Mouse (Mus musculus) retina, postnatal 1 day (tissue): Measurements from ENCODE around the gene Edn2.

Experiments used
- DNase-seq: peaks from one replicate; pipeline ENCODE4 v3.0.0-alpha.2; 2012

The Edn2 gene

DNA sequence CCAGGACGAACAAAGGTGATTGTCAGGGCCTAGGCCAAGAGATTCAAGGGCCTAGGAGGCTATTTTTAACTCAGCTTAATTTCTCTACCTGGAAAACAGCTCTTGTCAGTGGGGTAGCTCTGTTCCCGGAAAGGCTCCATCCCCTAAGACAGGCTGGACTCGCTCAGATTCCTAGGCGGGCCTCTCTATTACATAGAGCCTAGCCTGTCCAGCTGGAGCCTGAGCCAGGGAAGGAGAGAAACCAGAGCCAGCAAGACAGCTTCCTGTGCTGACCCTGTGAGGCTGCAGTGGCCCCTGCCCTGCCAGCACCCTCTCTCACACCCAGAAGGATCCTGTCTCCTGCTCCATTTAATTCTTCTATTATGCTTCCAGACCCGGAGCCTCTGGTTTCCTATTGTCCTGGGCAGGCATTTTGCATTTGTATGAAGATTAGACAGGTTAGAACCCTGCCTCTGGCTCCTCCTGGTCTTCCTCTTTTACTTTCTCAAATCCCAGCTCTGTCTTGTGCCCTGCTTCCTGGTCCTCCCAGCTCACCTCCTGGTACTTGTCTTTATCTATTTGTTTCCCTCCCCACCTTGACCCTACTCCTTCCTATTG, 2.2 kb upstream of the Edn2 start:
- DNase-seq, result no peak

DNA sequence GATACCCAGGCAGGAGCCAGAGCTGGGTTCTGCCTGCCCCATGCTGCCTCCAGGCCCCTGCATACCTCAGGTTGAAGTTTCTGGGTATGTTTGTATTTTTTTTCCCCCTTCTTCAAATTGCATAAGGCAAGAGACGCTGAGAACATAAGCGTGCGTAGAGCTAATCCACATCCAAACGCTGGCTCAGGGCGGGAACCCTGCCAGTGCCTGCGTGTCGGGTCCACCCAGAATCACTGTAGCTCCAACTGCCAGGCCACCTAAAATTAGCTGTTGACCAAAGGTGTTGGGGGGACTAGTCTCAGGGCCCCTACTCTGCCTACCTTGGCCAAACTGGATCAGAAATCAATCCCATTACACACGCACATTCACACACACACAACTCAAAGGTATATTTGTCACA, 1.6 kb downstream of the Edn2 start:
- DNase-seq, result no peak

DNA sequence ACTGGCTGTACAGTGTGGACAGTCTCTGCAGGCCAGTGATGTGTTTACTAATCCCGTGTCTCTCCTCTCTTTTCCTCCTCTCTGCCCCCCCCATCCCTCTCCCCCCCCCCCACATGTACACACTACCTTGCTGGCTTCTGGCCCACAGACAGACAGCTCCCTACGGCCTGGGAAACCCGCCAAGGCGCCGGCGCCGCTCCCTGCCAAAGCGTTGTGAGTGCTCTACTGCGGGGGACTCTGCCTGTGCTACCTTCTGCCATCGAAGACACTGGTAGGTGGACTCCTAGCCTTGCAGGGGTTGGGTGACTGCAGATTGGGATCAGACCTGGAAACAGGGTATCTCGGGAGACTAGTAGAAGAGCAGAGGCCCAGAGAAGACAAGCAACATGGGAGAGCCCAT, 2.2 kb downstream of the Edn2 start:
- DNase-seq, result no peak

DNA sequence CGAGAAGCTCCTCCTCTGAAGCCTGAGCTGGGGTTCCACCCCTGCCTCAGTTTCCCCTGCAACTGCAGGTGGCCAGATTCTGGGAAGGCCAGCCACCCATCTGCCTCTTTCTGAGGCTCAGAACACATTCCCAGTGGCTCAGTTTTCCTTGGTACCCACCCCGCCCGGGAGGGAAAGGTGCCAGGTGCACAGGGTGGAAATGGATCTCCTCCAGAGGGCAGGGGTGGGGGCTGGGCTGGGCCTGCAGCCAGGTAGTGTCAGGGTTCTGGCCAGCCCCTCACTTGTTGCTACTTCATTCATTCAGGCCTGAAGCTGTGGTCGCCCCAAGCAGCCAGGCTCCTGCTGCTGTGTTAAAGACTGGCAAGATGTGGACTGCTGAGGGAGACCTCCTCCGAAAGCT, 3.3 kb downstream of the Edn2 start:
- DNase-seq, result no peak

DNA sequence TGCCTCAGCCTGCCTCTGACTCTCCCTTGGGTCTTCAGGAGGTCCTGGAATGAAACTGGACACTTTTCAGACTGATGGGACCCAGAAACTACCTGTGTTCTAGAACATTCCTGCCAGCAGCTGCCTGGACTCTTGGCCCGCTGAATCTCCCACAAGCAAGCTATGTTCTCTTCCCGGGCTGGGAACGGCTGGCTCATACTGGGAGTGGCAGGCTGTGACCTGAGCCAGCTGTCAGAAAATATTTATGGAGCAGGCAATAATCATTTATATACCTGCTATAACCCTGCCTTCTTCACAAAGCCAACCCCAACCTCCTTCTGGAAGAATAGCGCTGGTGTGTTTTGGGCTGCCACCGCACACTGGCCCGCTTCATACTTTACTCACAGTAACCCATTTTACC, 6.8 kb downstream of the Edn2 start:
- DNase-seq, result no peak

DNA sequence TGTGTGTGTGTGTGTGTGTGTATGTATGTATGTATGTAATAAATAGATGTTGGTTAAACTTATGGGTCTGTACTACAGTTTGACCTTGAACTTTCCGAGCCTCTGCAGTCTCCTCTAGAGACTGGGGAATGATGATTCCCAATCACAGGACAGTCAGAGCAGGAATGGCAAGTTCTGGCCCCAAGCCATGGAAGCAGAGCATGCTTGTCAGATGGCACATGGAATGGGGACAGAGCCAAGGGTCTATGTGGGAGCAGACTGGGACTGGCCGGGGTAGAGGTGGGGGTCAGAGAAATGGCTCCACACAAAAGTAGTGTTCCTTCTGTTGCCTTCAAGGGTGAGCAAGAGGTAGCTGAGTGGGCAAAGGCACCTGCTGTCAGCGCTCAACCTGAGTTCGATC, 7.3 kb downstream of the Edn2 start:
- no peak for DNase-seq

DNA sequence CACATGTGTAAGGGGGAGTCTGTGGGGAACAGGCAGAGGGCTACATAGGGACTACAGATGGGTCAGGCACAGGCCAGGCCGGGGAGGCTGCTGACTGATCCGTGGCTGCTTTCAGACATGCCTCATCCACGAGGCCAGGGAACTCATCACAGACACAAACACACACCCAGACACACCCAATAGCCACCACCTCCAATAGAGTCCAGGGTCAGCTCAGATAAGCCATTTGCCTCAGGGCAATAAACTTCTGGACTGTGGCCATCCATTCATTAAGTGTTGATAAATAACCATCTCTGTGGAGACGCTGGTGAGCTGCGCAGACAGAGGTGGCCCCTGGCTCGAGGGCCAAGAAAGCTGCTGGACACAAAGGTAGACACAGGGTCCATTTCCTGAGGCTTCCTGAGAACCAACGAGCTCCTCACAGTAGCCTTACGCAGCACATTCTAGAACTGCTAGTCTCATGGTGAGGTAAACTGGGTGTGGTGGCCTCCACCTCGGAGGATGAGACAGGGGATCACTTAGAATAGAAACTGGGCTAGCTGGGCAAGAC, 9.5 kb downstream of the Edn2 start:
- DNase-seq, result no peak

DNA sequence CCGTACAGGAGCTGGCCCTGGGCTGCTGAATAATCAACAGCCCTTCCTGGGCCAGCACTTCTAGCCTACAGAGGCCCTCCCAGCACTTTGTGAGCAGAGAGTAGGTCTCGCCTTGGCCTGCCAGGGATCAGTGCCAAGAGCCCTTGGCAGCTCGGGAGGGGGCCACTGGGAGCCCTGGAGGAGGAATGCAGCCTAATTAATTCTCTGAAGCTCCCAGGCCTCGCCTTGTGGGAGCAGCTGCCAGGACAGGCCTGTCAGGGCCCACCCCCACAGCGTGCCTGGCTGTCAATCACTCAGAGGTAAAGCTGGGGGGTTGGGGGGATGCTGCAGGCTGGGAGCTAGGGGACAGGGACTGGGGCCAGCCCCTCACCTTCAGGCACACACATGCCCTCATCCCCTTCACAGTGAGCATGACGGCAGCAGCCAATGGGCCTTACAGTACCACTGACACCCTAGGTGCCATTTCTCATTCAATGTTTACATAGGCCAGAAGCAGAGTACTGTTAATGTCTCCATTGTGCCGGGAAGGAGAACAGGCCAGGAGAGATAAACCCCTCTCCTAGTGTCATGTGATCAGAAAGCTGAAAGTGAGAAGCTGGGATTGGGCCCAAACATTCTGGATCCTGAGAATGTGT, 11.2 kb downstream of the Edn2 start:
- DNase-seq, result peak; percentile 88

DNA sequence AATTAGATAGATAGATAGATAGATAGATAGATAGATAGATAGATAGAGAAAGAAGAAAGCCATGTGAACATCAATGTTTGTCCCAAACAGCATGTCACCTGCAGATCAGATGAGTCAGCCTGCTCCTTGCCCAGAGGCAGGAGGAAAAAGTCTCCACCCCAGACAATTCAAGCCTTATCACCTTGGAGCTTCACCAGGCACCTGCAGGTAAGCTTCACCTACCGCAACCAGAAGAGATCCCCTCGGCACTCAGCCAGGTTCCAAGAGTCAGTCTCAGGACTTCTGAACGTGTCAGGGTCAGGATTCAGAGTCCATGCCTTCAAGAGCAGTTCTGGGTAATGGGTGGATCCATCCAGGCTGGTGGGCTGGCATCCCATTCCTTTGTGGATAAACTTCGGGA, 18.1 kb downstream of the Edn2 start:
- DNase-seq, result no peak

DNA sequence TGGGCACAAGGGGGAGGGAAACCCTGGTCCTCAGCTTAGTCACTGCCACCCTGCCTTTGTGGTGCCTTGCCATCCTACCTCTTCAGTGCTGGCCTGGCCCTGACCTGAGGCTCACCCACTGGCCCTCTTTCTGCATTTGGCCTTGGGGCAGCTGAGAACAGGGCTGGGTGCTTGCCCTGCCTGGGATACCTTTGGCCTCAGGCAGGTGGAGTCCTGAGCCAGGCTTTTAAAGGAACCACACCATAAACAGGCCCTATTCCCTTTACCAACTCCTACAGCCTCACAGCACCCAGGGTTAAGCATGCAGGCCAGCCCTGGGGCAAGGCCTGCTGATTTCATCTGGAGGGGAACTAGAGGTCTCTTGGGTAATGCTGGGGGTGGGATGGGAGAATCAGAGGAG, 19.5 kb downstream of the Edn2 start:
- no peak for DNase-seq

DNA sequence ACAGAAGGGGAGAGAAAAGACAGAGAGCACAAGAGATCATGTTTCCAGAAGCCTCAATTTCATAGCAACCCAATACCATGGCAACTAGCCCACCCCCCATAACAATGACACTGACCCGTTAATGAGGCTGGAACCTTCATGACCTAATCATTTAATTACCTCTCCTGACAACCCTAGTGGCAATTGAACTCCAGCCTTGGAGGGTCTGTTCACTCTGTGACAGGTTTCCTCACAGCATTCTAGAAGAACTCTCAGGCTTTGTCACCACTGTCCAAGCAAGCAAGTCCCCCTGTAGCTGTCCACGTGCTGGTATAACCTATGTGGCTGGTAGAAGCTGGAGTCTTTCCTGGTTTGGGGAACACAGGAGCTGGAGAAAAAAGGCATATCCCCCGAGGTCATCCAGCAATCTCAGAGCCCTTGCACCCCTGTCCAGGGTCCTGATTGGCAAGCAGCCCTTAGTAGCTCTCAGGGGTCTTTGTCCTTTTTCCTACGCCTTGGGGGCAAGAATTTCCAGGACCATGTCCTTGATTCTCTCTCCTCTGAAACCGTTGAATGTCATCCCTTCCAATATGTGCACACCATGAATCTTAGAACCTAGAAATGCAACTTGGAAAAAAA, 23.5 kb downstream of the Edn2 start:
- DNase-seq, result peak; percentile 73

DNA sequence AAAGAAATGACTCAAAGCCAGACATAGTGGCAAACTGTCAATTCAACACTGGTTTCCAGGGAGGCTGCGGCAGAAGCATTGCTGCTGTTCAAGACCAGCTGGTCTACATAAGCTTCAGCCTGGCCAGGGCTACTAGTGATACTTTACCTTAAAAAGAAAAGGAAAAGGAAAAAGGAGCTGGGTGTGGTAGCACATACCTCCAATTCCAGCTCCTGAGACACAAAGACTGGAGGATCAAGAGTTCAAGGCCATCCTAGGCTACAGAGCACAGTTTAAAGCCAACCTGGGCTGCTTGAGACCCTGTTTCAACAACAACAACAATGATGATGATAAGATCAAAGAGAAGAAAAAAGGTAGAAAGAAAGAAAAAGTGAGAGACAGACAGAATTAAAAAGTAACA, 25.4 kb downstream of the Edn2 start:
- no peak for DNase-seq

DNA sequence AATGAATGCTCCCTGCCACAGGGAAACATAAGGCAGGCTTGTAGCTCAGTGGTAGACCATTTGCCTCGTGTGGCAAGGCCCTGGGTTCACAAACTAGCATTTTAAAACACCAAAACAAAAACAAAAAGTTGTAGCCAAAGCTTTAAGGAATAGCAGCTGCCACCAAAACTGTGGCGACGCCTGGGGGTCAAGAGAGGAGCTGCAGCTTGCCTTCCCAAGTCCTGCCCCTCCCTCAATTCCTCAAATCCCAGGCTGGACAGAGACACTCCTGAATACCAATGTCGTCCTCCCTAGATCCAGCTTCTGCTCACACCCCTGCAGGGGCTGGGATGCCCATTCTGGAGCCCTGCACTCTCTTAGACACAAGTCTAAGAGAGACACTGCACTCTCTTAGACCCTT, 25.9 kb downstream of the Edn2 start:
- peak; percentile 51 for DNase-seq

DNA sequence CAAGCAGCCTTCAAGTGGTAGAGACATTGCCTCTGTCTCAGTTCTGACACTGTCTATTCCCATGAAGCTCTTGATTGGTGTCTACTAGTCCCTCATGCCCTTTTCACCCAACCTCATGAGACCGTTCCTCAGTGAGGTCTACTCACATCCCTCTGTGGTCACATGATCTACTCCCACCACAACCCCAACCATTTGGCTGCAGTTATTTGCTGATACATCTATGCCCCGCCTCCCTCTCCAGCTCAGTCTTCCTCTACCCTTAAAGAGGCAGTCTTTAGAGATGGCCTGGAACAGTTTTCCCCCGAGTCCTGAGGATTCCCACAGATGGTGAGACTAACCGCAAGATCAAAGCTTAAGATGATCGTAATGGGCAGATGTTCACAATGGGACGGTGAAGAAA, 27.2 kb downstream of the Edn2 start:
- no peak for DNase-seq

DNA sequence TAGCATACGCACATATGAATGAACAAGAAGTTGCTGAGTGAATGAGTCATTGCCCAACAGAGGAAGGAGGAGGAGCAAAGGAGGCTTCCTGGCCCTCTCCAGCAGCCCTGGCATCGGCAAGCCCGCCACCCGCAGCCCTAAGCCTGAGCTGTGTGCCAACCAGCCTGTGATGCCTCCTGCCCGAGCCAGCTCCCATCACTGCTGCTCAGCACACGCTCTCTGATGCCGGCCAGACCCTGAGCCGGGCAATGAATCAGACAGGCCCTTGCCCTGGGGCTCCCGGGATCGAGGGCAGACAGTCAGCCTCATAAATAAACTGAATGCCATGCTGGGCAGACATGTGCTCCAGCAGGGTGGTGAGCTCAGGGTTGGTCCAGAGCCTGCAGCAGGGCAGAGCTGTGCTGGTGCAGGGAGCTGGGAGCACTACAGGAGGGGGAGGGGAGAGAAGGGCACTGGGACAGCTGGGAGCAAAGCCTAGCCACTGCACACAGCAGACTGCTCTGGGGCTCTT, 27.7 kb downstream of the Edn2 start:
- peak; percentile 84 for DNase-seq

DNA sequence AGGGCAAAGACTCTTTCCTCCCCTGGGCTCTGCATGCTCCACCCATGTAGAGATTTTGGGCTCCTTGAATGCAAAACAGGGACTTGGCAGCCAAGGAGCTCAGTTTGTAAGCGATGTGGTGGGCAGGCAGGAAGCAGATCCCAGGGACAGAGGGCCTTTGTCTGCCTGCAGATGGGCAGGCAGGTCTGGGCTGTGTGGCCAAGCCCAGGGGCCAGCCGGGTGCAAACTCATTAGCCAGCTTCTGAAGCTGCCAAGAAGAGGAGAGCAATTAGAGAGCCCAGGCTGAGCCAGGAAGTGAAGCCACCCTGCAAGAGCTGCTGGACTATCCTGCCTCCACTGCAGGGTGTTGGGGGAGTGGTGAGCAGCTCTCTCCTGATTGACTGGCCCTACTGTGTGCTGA, 28.9 kb downstream of the Edn2 start:
- DNase-seq, result peak; percentile 94

DNA sequence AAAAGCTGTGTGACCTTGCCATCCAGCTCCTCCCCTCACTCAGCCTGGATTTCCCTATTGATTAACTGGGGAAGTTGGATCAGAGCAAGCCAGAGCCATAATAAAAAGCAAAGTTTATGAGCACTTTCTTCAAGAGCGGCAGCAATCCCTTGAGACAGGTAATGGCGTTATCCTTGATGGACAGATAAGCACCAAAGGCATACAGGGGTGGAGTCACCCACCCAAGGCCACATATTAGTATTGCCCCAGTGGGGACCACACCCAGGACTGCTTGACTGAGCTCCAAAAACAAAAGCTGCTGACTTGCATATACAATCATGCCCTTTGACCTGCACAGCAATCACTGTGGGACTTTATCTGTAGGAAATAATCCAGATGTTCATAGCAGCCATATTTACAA, 31.0 kb downstream of the Edn2 start:
- no peak for DNase-seq

DNA sequence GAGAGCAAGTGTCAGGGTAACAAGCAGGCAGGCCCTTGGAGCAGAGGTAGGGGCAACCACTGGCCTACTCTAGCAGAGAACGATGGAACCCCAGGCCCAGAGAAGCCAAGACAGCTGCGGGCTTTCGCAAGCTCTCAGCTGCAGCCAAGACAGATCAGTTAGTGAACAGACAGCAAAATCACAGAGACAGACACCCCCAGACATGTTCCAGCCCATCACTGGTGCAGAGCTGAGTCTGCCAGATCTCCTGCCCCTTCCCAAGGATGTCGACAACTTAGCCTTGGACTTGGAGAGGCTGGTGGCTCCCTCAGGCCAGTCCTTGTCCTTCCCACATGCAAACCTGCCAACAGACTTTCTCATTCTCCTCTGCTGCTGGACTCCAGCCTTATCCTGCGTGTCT, 33.0 kb downstream of the Edn2 start:
- DNase-seq, result no peak

DNA sequence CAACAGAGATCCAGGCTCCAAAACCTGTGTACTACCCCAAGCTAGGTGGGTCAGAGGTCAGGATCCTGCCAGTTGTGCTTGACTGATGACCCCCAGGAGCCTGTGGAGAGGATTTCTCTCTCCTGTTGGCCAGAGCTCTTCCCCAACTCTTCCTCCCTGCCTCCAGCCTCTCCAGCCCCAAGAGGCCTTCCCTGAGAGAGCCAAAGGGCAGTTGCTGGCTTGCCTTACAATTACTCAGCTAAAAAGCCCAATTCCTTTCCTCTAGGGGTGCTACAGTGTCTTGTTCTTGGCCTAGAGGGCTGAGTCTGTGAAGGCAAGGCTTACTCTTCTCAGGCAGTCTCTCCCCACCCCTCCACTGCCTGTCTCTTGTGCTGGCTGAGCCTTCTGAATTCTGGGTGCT, 34.0 kb downstream of the Edn2 start:
- no peak for DNase-seq

DNA sequence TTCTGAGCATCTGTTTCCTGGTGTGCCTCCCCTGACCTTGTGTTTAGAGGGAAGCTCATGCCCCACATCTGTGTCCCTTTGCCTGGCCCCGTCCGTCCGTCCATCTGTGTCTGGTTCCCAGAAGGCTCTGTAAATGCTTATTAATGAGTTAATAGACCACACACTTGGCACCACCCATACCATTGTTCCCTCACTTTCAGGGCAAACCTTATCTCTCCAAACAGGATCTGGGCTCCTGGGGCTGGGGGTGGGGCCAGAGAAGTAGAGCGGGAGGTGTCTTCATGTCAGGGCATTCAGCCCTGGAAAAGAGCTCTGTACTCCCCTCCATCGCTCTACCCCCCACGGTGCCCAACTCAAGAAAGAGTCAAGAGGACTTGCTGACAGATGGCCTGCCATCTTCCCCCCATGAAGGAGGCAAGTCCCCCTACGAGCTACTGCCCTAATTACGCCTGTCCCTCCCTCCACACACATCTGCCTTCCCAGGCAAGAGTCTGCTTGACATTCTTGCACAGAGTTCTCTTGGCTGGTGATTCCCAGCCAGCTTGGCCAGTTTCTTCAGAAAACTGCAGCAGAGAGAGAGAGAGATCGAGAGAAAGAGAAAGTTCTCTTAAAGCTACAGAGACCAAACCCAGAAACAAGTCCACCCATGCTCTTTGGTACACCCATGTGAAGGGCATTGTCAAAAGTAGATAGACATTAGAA, 38.3 kb downstream of the Edn2 start:
- peak; percentile 78 for DNase-seq

DNA sequence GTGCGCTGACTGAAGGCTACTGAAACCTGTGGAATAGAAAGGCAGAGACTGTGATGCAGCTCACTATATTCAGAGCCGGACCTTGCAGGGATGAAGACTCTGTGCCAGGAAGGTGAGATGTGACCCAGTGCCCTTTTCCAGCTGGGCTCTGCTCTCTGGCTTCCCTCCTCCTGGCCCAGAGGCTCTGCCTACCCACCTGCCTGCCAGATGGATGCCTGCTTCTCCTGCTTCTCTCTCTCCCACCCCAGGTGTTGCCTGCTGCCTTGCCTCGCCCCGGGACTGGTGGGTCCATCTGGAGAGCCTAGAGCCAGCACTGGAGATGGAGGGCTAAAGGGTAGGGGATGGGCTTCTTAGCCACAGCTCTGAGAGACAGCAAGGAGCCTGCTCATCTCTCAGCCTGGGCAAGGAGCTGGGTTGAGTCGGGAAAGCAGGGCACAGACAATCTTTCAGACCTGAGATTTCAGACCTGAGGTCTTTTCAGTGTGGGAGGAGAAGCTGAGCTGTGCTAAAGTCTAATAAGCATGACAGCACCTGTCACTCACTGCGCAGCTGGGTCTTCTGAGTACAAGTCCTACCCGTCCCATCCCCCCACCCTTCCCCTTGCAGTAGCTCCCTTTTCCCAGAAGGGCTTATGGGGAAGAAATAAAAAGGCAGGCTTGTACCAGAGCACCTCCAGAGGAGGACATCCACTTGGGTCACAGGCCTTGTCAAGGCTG, 39.7 kb downstream of the Edn2 start:
- DNase-seq, result peak; percentile 34

DNA sequence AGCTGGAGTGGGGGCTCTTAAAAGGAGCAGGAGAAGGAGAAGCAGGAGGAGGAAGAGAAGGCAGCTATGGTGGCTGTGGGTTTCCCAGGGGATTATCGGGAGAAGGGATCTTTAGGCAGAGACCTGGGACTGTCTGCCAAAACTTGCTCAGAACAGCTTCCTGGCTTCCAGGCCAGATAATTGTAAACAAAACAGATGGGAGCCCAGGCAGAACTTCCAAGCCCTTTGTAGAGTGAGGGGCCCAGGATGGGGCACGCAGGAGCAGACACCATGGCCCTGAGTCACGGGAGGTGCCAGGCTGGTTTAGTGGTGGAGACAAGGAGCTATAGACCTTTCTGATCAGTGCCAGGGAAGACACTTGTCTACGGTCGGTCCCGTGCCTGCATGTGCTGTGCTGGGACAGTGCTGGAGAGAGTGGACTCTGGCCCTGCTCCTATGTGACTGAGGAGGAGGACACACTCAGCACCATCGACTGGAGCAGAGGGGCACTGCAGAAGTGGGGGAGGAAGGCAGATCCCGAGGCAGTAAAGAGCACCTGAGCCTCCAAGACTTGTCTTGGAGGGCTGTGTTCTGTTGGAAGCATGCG, 43.4 kb downstream of the Edn2 start:
- no peak for DNase-seq

DNA sequence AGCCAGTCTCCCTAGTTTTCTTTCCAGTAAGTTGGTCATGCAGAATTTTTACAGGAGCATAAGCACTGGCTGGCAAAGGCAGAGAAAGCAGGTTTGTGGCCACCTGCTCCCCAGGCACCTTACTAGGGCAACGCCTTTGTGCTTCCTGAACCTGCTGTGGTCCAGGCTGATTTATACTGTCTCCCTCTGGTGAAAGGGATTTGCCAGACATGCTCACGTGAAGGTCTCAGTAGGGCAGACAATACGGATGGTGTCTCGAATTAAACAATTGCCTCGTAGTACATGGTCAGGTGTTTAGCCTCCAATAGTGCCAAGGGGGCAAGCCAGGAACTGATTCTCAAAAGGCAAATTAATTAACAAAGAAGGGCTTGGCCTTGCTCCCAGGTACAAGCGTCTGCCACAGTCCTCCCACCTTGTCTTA, 45.5 kb downstream of the Edn2 start:
- no peak for DNase-seq
